Mouse (Mus musculus): Measurements from ENCODE around the gene Arpc5.

Arpc5 gene

GRCm38 (mm10) chr1:152817027-152817769 lies 50.9 kb downstream of the Arpc5 start:
- no peak for DNase-seq

GRCm38 (mm10) chr1:152817794-152818193 lies 51.5 kb downstream of the Arpc5 start:
- peak; percentile 49 for DNase-seq

- no peak for DNase-seq
Observed at GRCm38 (mm10) chr1:152819558-152819957, 53.2 kb downstream of the Arpc5 start.

GRCm38 (mm10) chr1:152820911-152821695 lies 54.8 kb downstream of the Arpc5 start:
- DNase-seq, result no peak

GRCm38 (mm10) chr1:152821746-152822145 lies 55.4 kb downstream of the Arpc5 start:
- DNase-seq, result no peak

- no peak for DNase-seq
Observed at GRCm38 (mm10) chr1:152824206-152824605, 57.9 kb downstream of the Arpc5 start.
